Mouse (Mus musculus) C2C12 (cell line): ENCODE measurements at regions not wholly inside any gene's neighbourhood (a gene's known extent, or its start where the extent isn't known, plus 50 kb on each side); places are given as distances from the start of the nearest gene placed in this dataset.

Experiments used
- CEBPB ChIP-seq: IDR thresholded peaks from one replicate; pipeline ENCODE4 v1.6.1; 2011; ENCODE audit warnings: low read depth, mild to moderate bottlenecking, control low read depth, moderate library complexity
- CTCF ChIP-seq: IDR thresholded peaks from one replicate; pipeline ENCODE4 v1.5.1; 2011; ENCODE audit not compliant: control insufficient read depth, insufficient read depth, insufficient read length
- FOSL1 ChIP-seq: IDR thresholded peaks from one replicate; pipeline ENCODE4 v1.8.0; 2011; ENCODE audit warnings: mild to moderate bottlenecking, low read length; ENCODE audit not compliant: poor library complexity, insufficient read depth, severe bottlenecking
- MAX ChIP-seq: IDR thresholded peaks from one replicate; pipeline ENCODE4 v1.6.1; 2011; ENCODE audit warnings: mild to moderate bottlenecking, control low read depth
- MYOD1 ChIP-seq: IDR thresholded peaks from one replicate; pipeline ENCODE4 v1.6.1; 2011; ENCODE audit warnings: low read depth; ENCODE audit not compliant: control insufficient read depth, insufficient read length
- MYOG ChIP-seq: IDR thresholded peaks from one replicate; pipeline ENCODE4 v1.6.1; 2011; ENCODE audit not compliant: control insufficient read depth, insufficient read length; ENCODE audit errors: extremely low read depth
- USF1 ChIP-seq: IDR thresholded peaks from one replicate; pipeline ENCODE4 v1.6.1; 2011; ENCODE audit warnings: low read depth, mild to moderate bottlenecking, control low read depth, moderate library complexity

- TF ChIP-seq CTCF = no peak
- TF ChIP-seq MYOD1 = no peak
- TF ChIP-seq CEBPB = no peak
- no peak for TF ChIP-seq USF1
- no peak for TF ChIP-seq MAX
- no peak for TF ChIP-seq MYOG
- no peak for TF ChIP-seq FOSL1
These were observed 141.4 kb downstream of the Pros1 start for GRCm38 (mm10) chr16:62995555-62995954.
